Mouse (Mus musculus) gastrocnemius, adult 18-20 months (tissue): Measurements from ENCODE around the gene Zswim8. TPM values are rescaled to one million over a fixed set of nuclear protein-coding genes. Genes with fewer than 3 reads are reported as not detected.

Source experiments
- DNase-seq: peaks from one replicate; pipeline ENCODE4 v3.0.0; 2021; ENCODE audit warnings: low spot score
- total RNA-seq, 2 experiments: library from RNA; stranded (reverse); gene quantifications; 2 replicates each; pipeline ENCODE4 v1.2.3; 2021

Zswim8 gene
- total RNA-seq, 2 experiments from 2014 or later: 27.3 to 36.0 TPM

DNA sequence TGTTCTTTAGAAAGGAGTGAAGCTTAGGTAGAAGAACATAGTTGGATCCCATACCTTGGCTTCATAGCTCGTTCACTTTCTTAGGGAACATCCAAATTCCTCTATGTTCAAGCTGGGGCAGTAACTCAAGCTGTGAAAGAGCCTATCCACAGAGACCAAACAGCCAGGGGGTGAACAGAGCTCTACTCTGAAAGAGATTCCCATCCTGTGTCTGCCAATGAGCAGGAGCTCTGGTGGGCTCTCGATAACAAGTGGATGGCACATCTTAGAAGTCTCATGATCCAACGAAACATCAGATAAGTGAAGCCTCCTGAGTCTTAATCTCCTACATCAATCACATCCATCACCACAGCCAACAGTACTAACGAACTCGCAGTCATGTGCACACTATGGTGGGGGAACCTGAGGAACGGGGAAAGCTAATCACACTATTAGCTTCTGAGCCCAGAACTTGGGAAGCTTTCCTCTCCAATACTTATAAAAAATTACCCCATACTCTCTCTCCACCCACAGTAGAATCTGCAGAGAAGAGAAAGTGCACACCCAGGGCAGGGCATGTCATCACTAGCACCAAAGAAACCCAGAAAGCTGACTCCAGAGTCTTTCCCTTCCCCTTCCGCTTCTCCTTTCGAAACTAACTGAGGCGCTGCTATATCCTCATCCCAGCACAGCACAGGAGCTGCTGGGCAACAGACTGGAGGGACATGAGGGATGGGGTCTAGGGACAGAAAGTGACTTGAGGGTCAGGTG lies 23.7 kb downstream of the Zswim8 start:
- DNase-seq: no peak

DNA sequence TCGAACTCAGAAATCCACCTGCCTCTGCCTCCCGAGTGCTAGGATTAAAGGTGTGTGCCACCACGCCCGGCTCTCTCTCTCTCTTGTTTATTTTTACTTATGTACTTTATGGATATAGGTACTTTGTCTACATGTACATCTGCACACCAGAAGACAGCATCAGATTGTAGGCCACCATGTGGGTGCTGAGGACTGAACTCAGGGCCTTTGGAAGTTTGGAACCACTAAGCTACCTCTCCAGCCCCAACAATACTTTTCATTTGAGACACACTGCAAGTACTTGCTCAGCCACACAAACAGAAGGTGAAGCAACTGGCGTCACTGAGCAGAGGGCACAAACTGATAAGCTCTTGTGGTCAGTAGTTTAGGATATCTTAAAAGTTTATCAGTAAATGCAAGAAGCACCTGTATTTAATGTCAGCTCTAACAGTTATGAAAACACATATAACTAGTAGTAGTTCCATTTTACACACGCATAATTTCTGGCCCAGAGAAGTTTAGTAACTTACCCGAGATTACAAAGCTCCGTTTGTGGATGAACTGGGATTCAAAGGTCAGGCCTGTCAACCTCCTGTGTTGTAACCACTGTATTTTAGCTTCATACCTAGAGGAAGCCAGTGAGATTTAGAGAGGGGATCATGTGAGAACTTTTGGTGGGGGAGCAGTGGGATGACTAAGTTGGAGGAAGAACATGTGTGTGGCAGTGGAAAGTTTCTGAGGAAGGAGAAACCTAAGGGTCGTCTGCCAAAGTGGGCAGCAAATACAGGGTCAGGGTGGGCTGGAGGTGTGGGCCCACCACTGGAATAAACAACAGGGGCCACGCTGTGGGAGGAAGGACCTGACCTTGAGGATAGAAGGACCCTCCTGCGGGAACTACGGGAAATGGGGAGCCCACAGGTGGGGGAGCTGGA lies 25.9 kb downstream of the Zswim8 start:
- no peak for DNase-seq

DNA sequence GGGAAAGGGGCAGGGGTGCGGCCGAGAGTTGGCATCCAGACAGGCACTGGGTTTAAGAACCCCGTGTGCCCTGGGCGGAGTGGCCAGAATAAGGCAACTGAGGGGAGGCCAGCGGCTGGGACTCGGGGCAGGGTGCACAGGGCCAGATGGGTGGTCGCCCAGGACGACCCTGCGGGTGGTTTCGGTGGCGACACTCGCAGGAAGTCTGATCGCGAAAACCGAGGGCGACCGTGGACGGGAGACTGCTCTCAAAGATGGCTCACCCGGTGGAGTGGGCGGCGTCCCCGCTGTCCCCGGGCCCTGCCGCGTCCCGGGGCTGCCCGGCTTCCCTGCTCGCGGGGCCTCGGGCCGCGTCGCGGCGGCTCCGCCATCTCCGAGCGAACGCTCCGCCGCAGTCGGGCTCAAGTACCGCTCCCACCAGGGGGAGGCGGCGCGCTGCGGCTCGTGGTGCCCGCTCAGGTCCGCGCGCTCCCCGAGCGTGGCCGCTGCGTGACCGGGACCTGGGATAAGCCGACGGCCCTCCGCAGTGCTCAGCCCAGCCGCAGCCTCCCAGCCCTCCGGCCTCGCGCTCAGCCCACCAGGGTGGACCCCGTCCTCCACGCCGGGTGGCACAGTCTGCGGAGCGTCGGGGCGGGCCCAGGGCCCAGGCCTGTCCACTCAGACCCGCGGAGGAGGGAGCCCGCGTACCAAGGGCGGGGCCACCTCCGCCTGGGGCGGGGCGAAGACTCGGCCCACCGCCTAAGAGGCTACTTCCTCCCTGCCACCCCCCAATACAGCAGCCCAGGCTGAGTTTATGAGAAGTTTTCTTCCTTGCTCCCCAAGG lies 26.8 kb downstream of the Zswim8 start, which contains the start of gene Ndst2:
TSS of gene Ndst2 (minus strand) at position 611 of the 823 bp plus-strand sequence.
- DNase-seq: peak; percentile 87

DNA sequence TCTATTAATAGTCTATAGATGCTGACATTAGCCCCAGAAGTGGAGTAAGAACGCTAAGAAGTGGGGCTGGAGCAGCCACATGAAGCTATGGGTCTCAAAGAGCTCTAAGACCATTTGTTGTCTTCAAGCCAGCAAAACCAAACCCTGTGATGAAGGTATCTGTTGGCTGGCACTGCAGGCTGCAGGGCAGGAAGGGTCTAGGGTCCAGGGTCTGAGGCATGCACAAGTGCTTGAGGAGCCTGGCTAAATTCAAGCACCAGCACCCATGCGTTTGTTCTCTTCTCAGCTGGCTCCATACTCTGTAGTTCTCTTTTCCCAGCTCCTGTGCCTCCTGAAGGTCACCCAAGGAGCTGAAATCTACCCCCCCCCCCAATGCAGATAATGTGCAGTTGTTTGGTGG lies 27.7 kb downstream of the Zswim8 start:
- no peak for DNase-seq

DNA sequence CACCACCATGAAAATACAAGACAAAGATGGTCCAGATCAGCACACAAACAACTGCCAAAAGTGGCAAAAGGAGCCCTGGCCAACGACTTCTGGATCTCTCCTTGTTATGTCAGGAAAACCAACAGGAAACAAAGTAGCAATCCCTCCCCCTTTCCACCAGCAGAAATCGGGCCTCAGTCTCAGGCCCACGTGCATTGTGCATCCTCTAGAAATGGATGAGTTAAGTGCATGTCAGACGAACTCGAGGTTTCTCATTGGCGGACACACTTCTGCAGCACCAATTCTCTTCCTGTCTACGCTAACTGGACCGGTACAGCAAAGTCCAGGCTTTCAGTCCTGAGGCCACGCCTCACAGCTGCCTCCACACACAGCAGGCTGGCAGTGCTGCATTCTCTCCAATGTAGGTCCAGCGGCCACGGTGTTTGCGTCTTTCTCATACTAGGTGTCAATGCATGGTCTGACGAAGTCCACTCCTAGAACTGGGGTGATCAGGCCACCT lies 28.6 kb downstream of the Zswim8 start:
- DNase-seq: no peak

DNA sequence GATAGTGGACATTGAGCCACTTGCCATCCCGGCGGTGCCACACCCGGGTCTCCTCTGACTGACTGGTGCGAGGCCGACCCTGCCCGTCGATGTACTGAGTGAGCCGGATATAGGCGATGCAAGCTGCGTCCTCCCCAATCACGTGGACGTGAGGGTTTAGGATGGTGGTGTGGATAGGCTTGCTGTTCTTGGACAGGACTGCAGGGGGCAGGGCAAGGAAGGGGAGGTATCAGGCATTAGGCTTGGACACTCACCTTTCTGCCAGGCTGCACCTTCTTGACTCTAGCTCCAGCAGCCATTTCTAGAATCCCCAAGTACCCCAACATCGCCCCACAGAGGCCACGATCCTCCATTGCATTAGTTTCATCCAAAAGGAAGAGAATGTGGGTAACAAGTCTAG lies 30.0 kb downstream of the Zswim8 start:
- peak; percentile 59 for DNase-seq

DNA sequence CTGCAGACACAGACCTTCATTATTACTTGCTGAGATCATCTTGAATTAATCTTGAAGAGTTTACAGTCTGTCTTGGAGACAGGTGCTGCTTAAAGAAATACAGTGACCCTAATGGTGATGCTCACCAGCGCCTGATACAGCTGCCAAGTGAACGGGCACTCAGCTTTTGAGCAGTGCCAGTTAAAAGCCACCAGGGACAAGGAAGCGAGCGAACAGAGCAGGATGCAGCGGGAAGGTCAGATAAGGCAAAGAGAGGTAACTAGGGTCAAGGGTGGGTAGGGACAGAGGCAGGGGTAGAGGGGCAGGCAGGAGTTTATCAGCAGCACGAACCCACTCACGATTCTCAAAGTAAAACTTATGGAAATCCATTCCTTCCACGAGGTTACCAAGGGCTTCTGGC lies 31.2 kb downstream of the Zswim8 start:
- DNase-seq: no peak

DNA sequence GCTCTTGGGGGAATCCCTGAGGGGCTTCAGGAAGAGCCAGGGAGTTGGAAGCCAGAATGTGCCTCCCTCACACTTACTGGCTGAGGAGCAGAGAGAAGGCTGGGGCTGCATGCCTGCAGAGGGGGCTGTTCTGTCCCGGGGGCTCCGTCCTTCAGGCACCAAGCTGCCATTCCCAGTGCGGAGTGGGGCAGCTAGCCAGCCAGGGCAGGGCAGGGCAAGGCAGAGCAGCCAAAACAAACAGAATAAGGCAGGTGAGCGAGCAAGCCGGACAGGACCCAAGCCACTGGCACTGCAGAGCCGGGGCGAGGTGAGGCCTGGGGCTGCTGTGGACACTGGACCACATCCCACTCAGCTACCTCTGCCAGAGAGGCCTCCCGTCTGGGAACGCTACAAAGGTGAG lies 33.9 kb downstream of the Zswim8 start:
- no peak for DNase-seq

DNA sequence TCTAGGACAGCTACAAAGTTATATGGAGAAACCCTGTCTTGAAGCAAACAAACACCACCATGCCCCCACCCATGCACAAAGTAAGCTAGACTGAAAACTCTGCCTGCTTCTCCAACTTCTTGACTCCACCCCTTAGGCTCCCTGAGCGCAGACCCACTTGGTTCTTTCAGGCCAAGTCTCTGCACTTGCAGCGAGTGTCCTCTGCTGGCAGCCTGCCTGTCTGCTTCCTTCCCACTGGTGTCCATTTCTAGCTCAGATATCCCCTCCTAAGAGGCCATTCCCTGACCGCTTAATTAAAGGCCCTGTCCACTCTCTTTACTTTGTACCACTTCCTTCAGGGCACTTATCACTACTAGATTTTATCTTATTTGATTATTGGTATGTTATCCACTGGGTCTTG lies 36.3 kb downstream of the Zswim8 start:
- peak; percentile 51 for DNase-seq

DNA sequence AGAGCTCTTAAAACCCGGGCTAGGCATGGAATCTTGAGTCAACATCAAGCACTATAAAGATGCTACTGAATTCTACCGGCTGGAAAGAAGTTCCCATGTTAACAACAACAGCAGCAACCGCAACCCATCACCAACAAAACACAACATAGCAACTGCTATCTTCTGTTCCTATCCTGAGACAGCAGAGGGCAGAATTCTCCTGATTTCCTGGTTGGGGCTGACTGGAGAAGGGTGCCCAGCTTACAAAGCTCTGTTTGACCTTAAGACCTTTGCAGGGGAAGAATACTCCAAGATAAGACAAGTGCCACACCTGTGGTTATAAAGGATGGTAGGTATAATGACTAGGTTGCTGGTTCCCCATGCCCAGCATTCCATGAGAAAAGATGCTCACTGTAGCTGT lies 39.6 kb downstream of the Zswim8 start:
- no peak for DNase-seq

DNA sequence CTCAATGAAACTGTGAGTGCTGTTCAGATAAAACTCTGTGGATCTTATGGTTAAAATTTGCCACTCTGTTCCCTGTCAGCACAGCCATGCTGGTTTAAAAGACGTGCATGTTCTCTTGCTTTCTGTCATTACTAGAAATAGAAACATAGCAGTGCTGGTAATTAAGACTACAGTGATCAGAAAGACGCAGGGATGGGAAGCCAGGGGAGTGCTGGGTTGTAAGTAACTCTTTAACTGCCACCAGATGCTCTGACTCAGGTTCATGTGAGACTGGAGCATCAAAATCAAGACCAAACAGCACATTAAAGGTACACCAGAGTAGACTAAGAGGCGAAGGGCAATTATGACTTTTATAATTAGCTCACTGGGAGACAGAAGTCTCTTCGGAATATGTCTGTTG lies 41.0 kb downstream of the Zswim8 start:
- no peak for DNase-seq

DNA sequence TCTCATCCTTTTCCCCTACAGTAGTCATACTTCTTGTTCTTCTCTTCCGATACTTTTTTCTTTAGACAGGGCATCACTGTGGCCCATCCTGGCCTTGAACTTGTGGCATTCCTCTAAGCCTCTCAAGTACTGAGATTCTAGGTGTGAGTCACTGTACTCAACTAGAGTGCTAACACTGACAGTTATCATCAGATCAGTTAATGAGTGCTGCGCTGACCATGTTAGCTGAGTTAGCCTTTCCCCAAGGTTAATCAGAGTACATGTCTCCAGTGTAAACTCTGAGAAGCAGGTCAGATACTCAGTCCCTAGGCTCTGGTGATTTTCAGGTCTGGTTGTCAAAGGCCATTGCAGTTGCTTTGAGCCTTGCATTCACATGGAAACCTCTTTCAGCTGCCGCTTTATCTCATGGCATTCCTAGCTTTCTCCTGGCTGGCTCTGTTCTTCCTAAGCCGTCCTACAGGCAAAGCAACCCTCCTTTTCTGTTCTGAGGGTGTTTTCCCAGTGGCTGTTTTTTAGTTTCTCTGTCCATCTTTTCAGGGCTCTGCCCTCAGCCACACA lies 42.2 kb downstream of the Zswim8 start:
- no peak for DNase-seq

DNA sequence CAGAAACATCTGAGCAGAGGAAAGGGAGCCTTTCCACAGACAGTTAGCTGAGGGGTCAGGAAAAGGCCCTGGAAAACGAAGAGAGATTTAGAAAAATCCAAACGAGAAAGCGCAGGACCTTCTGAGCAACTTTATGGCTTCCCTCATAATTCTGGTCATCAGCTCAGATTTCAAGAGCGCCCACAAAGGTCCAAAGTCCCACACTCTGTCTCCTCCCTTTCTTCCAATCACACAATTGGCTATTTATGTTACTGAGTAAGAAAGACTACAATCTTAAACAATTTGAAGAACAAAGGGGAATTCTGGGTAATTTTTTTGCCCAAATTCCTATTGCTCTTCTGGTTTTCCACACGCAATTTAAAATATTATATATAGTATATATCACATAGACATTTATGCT lies 43.2 kb downstream of the Zswim8 start:
- no peak for DNase-seq

DNA sequence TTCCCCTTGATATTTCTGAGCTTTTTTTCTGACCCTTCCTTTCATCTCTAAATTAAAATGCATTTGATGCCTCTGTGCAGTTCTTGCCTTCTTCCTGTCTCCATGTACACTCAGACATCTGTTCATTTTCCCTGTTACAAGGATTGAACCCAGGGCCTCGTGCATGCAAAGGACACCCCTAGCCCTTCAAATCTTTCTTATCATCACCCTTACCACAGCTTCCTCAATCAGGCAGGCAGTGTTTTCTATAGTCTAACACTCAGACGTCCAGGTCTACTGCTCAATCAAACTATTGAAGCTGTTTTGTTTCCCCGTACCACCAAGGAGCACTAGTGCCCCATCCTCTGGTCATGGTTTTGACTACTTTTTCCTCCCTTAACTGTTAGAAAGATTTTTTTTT lies 46.4 kb downstream of the Zswim8 start:
- no peak for DNase-seq

DNA sequence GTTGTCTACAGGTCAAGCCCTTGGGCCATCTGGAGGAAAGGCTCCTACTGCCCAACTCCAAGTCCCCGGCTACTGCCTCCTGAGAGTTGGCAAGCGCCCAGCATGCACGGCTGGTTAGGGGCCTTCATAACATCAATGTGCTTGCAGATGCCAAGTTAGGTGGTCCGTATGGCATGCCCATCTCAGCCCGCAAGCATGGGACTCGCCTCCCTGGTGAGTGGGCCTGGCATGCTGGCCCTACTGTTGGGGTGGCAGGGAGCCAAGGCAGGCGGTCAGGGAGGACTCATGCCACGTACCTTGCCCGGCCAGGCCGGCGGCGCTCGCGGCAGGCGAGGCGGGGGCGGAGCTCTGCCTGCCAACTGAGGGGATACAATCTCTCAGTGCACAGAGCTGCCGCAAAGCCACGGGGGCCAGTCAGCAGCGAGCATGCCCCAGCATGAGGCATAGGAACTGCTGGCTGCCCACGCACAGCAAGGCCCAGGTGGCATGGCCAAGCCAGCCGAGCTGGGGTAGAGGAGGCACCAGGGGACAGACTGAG lies 50.1 kb downstream of the Zswim8 start:
- DNase-seq: peak; percentile 31

DNA sequence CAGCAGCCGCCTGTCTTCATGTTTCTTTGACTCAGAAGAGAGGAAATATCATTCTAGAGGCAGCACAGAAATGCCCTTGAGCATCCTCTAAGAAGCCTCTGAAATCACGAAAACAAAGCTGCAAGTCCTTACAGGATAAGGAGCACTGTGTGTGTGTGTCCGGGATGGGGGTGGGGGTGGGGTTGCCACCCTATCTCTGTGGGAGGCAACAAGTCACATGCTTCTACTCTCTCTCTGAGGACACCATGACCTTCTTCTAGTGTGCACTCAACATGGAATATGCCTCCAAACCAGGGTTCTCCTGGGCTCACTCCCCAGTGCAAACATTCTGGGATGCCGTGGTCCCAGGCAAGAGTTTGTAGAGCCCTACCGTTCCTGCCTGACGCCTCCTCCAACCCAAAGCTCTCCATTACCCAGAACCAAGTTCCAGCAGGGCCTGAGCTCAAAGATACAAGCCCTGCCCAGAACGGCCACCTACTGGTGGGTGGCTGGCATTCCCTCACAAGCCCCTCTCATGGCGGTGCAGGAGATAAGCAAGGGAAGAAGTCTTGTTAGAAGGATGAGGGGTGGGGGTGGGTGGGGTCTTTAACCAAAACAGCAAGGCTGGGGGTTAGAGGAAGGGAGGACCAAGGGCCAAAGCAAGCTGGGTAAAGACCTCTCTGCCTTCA lies 51.5 kb downstream of the Zswim8 start:
- no peak for DNase-seq

DNA sequence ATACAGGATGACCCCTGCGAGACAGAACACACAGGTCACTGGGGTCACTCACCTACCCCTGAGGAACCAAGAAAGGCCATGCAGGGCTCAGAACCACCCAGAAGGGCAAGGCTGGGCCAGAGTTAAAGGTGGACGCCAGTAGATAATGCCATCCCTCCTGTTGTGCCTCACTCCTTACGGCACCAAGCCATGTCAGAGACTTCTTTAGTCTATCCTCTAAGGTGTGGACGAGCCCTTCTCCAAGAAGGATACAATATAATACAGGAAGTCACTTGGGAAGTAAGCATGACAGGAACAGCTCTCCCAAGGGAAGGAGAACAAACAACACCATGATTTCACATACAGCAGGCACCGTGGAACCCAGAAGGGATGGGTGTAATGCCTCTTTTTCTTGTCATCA lies 57.6 kb downstream of the Zswim8 start:
- no peak for DNase-seq

DNA sequence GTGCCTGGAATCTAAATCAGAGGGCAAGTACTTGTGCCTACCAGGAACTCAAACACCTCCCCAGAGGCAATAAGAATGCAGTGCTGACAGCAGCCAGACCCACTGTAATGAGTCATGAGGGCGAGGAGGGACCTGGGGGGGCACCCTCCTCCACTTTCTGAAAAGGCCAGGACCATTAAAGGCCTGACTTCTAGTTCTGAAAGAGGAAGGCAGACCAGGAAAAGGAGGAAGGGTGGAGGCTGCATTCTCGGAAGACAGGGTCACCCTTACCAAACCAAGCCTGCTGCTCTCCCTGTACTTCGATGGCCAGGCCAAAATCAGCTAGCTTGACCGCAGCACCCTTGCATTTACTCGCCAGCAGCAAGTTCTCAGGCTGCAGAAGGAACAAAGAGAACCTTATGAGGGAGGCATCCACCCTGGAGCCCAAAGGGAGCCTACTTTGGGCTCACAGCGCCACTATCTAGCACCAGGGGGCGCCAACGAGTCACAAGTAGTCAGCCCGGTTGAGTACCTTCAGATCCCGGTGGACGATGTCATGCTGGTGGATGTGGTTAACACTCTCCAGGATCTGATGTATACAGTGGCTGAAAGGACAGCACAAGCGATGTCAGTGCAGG lies 58.4 kb downstream of the Zswim8 start:
- DNase-seq: peak; percentile 93

DNA sequence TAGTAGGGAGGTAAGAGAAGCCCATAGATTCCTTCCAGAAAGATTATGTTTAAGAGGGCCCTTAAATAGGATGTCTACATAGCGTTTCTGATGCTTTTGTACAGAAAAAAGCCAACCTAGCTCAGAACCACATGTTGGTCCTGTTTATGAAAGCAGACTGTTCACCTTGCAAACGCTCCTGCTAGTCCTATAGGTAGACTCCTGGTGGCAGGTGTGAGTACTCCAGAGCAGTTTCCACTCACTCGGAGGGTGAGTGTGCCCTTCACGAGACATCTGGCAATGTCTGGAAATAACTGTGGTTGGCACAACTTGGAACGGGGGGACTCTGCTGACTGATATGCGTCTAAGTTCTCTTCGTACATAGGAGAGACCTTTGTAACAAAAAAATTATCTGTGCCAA lies 60.6 kb downstream of the Zswim8 start:
- DNase-seq: no peak

DNA sequence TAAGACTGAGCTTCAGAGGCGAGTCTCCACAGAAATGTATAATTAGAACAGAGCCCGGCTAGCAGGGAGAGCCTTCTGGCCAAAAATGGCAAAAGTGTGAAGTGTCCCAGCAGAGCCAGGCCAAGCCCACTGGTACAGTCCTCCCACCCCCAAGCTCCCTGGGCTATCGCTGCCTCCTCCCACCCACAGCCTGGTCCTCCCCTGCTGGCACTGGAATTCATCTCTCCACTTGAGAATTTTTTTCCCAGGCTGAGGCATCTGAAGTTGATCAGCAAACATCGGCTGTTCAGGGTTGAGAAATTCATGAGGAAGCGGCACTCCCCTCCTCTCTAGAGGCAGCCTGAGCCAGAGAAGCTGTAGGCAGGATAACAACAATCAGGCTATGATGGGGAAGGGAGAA lies 61.2 kb downstream of the Zswim8 start:
- no peak for DNase-seq
